Mouse (Mus musculus) lung, embryonic 16.5 days (tissue): Measurements from ENCODE around the gene St3gal4. TPM values are rescaled to one million over a fixed set of nuclear protein-coding genes. Genes with fewer than 3 reads are reported as not detected.
"Not testable (repeated sequence)": the region's sequence is repeated elsewhere in the genome, so short reads cannot be mapped to it uniquely, and the experiment has no call there.

Experiments
- ATAC-seq: fragments of 200-750 bp; cut with Nextera tagmentation; 2 replicates; pipeline ENCODE4 v1.8.0; 2017; ENCODE audit warnings: low read depth, mild to moderate bottlenecking, moderate library complexity
- H3K27ac ChIP-seq: fragments of 300-500 bp; sonication (generic); 2 replicates; pipeline ENCODE4 v1.5.1; 2014; ENCODE audit warnings: mild to moderate bottlenecking, control low read depth, low read length
- H3K27me3 ChIP-seq: fragments of 300-500 bp; sonication (generic); 2 replicates; pipeline ENCODE4 v1.6.1; 2014; ENCODE audit warnings: low read depth, low read length, mixed read lengths; ENCODE audit not compliant: control insufficient read depth, insufficient read depth
- H3K36me3 ChIP-seq: fragments of 300-500 bp; sonication (generic); 2 replicates; pipeline ENCODE4 v1.6.1; 2014; ENCODE audit warnings: low read length; ENCODE audit not compliant: control insufficient read depth, insufficient read depth
- H3K4me1 ChIP-seq: fragments of 300-500 bp; sonication (generic); replicated peaks from 2 replicates; pipeline ENCODE4 v1.6.1; 2014; ENCODE audit warnings: low read length, mixed read lengths; ENCODE audit not compliant: control insufficient read depth, insufficient read depth
- H3K4me2 ChIP-seq: fragments of 300-500 bp; sonication (generic); 2 replicates; pipeline ENCODE4 v1.6.1; 2014; ENCODE audit warnings: low read depth, low read length, control low read depth
- H3K4me3 ChIP-seq: fragments of 300-500 bp; sonication (generic); 2 replicates; pipeline ENCODE4 v1.5.1; 2014; ENCODE audit warnings: mild to moderate bottlenecking, low read length, control low read depth
- H3K9ac ChIP-seq: fragments of 300-500 bp; sonication (generic); 2 replicates; pipeline ENCODE4 v1.6.1; 2014; ENCODE audit warnings: low read length, control low read depth
- H3K9me3 ChIP-seq: fragments of 300-500 bp; sonication (generic); 2 replicates; pipeline ENCODE4 v1.6.1; 2016; ENCODE audit warnings: low read length; ENCODE audit not compliant: control insufficient read depth
- WGBS: fragments of 180-500 bp; shearing (Covaris S2); extraction: QIAGEN DNeasy Blood & Tissue Kit; methylation state at CpG from one replicate; pipeline ENCODE4 v1.1.7; 2014; 5-methylcytosine and 5-hydroxymethylcytosine counted together
- polyA plus RNA-seq: library from polyadenylated mRNA; unstranded; fragments of >200 nt; fragmentation: Nextera tagmentation; extraction: Ambion mirVana; gene quantifications from 2 replicates; pipeline ENCODE4 v1.2.1, GENCODE M21; 2015

The St3gal4 gene
- polyA plus RNA-seq, 1 experiment from 2014 or later = 39.3 TPM

DNA sequence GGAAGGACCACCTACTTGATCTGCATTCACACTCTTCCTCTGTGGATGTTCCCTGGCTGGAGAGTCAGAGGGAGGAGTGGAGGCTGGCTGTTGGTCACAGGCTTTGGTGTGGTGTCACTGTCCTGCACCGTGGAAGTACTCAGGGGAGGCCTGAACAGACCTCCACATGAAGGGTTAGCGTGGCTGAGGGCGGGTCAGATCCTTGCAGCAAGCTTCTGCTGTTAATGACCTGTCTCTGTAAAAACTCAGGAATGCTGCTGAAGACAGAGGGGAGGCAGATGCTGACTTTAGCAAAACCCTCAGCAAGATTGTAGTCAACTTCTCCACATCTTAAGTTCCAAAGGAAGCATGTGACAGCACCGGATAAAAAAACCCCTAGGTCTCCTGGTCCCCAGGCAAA is 37.8 kb upstream of the St3gal4 start:
- ATAC-seq = peak; percentile 21; the same call in 1 of the 2 replicates
- no peaks in the 10 kb centered on the region for H3K36me3 ChIP-seq
- no peak overlapping the region for H3K4me3 ChIP-seq
- H3K4me1 ChIP-seq = no peaks in the 10 kb centered on the region
- no peaks in the 10 kb centered on the region for H3K9me3 ChIP-seq
- H3K27ac ChIP-seq = peak overlapping the region; percentile 69
- no peak overlapping the region for H3K4me2 ChIP-seq
- H3K27me3 ChIP-seq = no peaks in the 10 kb centered on the region
- 70% methylated on average over 4 of the region's 4 CpGs for WGBS
- no peak overlapping the region for H3K9ac ChIP-seq

DNA sequence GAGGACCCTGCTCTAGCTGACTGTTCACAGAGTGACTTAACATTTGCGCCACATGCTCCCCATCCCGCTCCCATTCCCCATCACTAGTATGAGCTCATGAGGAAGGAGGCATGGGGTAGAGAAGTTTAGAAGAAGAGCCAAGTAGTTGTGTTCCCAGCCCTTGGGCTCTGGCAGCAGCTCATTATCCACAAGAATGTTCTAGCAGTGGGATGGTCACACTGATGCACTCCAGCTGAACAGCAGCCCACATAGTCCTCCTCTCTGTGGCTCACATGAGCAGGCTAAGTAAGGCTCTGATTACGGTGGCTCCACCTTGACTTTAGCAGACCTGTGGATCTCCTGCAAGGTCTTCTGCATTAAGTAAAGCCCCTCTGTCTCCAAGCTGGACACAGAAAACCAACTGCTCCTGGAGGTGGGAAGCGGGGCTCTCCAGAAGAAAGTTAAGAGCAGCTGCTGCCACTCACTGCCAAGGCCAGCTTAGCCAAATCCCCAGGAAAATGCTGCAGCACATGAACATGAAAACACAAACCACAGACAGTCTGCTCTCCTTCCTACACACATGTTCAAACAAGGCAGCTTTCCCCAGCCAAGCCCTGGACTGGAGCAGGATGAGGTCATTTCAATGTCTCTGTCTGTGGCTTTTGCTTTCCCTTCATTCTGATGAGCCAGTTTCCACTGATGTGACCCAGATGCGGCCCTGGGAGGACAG is 37.1 kb upstream of the St3gal4 start:
- H3K9ac ChIP-seq = no peak overlapping the region
- no peaks in the 10 kb centered on the region for H3K36me3 ChIP-seq
- ATAC-seq = peak; percentile 85
- WGBS = 77% methylated on average over 5 of the region's 5 CpGs
- H3K4me2 ChIP-seq = no peak overlapping the region
- H3K9me3 ChIP-seq = no peaks in the 10 kb centered on the region
- H3K4me3 ChIP-seq = no peak overlapping the region
- no peaks in the 10 kb centered on the region for H3K27me3 ChIP-seq
- peak overlapping the region; percentile 69 for H3K27ac ChIP-seq
- H3K4me1 ChIP-seq = no peaks in the 10 kb centered on the region

- no peak for ATAC-seq
- no peak overlapping the region for H3K4me3 ChIP-seq
- H3K36me3 ChIP-seq = no peaks in the 10 kb centered on the region
- H3K4me2 ChIP-seq = no peak overlapping the region
- no peak overlapping the region for H3K9ac ChIP-seq
- WGBS = 81% methylated on average over 1 of the region's 1 CpGs
- H3K9me3 ChIP-seq = no peaks in the 10 kb centered on the region
- no peaks in the 10 kb centered on the region for H3K27me3 ChIP-seq
- no peaks in the 10 kb centered on the region; the same call in 1 of the 2 replicates for H3K4me1 ChIP-seq
- no peak overlapping the region for H3K27ac ChIP-seq
Measured at GRCm38 (mm10) chr9:35152923-35153322, 33.9 kb upstream of the St3gal4 start.

GRCm38 (mm10) chr9:35148822-35149221 is 29.8 kb upstream of the St3gal4 start:
- not testable (repeated sequence) for H3K4me3 ChIP-seq, H3K36me3 ChIP-seq, H3K9ac ChIP-seq, H3K9me3 ChIP-seq, ATAC-seq, H3K27me3 ChIP-seq, H3K4me2 ChIP-seq, H3K4me1 ChIP-seq, H3K27ac ChIP-seq

- H3K4me2 ChIP-seq, H3K9ac ChIP-seq, H3K4me1 ChIP-seq, H3K27me3 ChIP-seq, H3K9me3 ChIP-seq, ATAC-seq, H3K27ac ChIP-seq, H3K36me3 ChIP-seq, H3K4me3 ChIP-seq: not testable (repeated sequence)
- WGBS = 95% methylated on average over 14 of the region's 14 CpGs
Measured at GRCm38 (mm10) chr9:35147261-35147660, 28.2 kb upstream of the St3gal4 start.

DNA sequence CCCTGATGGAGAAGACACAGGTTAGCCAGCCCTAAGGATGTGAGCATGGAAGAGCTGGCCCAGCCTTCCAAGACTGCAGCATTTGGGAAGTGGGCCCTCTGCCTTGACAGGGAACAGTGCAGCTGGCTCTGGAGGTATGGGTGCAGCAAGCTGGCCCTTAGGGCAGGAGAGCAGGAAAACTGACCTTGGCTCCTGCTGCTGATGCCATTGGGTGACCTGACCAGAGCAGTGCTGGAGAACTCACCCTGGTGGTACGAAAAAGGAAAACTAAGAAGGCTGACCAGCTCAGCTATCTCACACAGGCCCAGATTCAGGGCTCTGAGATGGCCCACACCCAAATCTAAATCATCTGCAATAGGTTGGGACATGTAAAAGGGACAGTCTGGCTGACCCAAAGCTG is 26.8 kb upstream of the St3gal4 start:
- H3K27ac ChIP-seq = no peak overlapping the region
- no peak for ATAC-seq
- H3K27me3 ChIP-seq = no peaks in the 10 kb centered on the region
- no peak overlapping the region for H3K4me2 ChIP-seq
- no peak overlapping the region for H3K9ac ChIP-seq
- H3K36me3 ChIP-seq = no peaks in the 10 kb centered on the region
- WGBS = 100% methylated on average over 1 of the region's 1 CpGs
- no peaks in the 10 kb centered on the region for H3K9me3 ChIP-seq
- H3K4me3 ChIP-seq = no peak overlapping the region
- H3K4me1 ChIP-seq = no peaks in the 10 kb centered on the region; the same call in 1 of the 2 replicates

GRCm38 (mm10) chr9:35145118-35145517 is 26.1 kb upstream of the St3gal4 start:
- no peaks in the 10 kb centered on the region; the same call in 1 of the 2 replicates for H3K4me1 ChIP-seq
- H3K27ac ChIP-seq = no peak overlapping the region
- 77% methylated on average over 9 of the region's 9 CpGs for WGBS
- H3K9me3 ChIP-seq = no peaks in the 10 kb centered on the region
- H3K27me3 ChIP-seq = no peaks in the 10 kb centered on the region
- H3K4me3 ChIP-seq = no peak overlapping the region
- ATAC-seq = no peak
- H3K4me2 ChIP-seq = no peak overlapping the region
- no peaks in the 10 kb centered on the region for H3K36me3 ChIP-seq
- no peak overlapping the region for H3K9ac ChIP-seq

- H3K9ac ChIP-seq = no peak overlapping the region
- H3K4me3 ChIP-seq = no peak overlapping the region
- H3K4me2 ChIP-seq = no peak overlapping the region
- H3K27ac ChIP-seq = no peak overlapping the region
- H3K27me3 ChIP-seq = no peaks in the 10 kb centered on the region
- H3K9me3 ChIP-seq = no peaks in the 10 kb centered on the region
- ATAC-seq = no peak
- 49% methylated on average over 2 of the region's 2 CpGs for WGBS
- no peaks in the 10 kb centered on the region for H3K4me1 ChIP-seq
- no peaks in the 10 kb centered on the region for H3K36me3 ChIP-seq
Measured at GRCm38 (mm10) chr9:35142221-35142620, 23.2 kb upstream of the St3gal4 start.

GRCm38 (mm10) chr9:35139231-35139744 is 20.2 kb upstream of the St3gal4 start:
- Histone ChIP-seq H3K4me2 (no peak overlapping the region), H3K9me3 (no peaks in the 10 kb centered on the region), H3K4me1 (no peaks in the 10 kb centered on the region), H3K27me3 (no peaks in the 10 kb centered on the region), H3K9ac (no peak overlapping the region), H3K36me3 (no peaks in the 10 kb centered on the region), H3K27ac (no peak overlapping the region), H3K4me3 (no peak overlapping the region)
- no peak for ATAC-seq
- WGBS = 88% methylated on average over 5 of the region's 5 CpGs
